Mouse (Mus musculus) thymus, postnatal 36 days (tissue): ENCODE results near the gene 5730596B20Rik.

Source experiments
- DNase-seq, 2 experiments: peaks; one replicate each; pipeline ENCODE4 v3.0.0; 2022; ENCODE audit warnings: mixed read lengths in 2 of 2

The 5730596B20Rik gene

GRCm38 (mm10) chr6:52214271-52214670, 37.0 kb downstream of the 5730596B20Rik start:
- DNase-seq: no peak

GRCm38 (mm10) chr6:52215070-52215469, 37.8 kb downstream of the 5730596B20Rik start:
- peak in 1 of 2 experiments; percentile 7 for DNase-seq

GRCm38 (mm10) chr6:52215771-52216535, 38.7 kb downstream of the 5730596B20Rik start:
- DNase-seq: peak in 1 of 2 experiments; percentile 6

GRCm38 (mm10) chr6:52216691-52217458, 39.6 kb downstream of the 5730596B20Rik start:
- peak in 1 of 2 experiments; percentile 24 for DNase-seq

- peak; percentile 62 to 80 for DNase-seq
Observed at GRCm38 (mm10) chr6:52217459-52217768, 40.1 kb downstream of the 5730596B20Rik start.

- DNase-seq: no peak
Observed at GRCm38 (mm10) chr6:52217895-52218642, 40.8 kb downstream of the 5730596B20Rik start.

GRCm38 (mm10) chr6:52218643-52219215, 41.4 kb downstream of the 5730596B20Rik start:
- DNase-seq: no peak

GRCm38 (mm10) chr6:52219234-52219942, 42.1 kb downstream of the 5730596B20Rik start:
- DNase-seq: no peak

- DNase-seq: no peak
Observed at GRCm38 (mm10) chr6:52220003-52220864, 42.9 kb downstream of the 5730596B20Rik start.

- DNase-seq: no peak
Observed at GRCm38 (mm10) chr6:52220865-52221310, 43.6 kb downstream of the 5730596B20Rik start.

GRCm38 (mm10) chr6:52221337-52221992, 44.2 kb downstream of the 5730596B20Rik start, which contains the start of gene Hoxa7:
Gene Hoxa7 (minus strand): TSS chr6:52221854.
- peak; percentile 76 to 78 for DNase-seq

GRCm38 (mm10) chr6:52221993-52222685, 44.8 kb downstream of the 5730596B20Rik start:
- peak in 1 of 2 experiments; percentile 31 for DNase-seq

GRCm38 (mm10) chr6:52222729-52223128, 45.4 kb downstream of the 5730596B20Rik start:
- DNase-seq: peak in 1 of 2 experiments; percentile 1

- DNase-seq: peak in 1 of 2 experiments; percentile 4
Observed at GRCm38 (mm10) chr6:52223939-52224760, 46.9 kb downstream of the 5730596B20Rik start.

- peak in 1 of 2 experiments; percentile 4 for DNase-seq
Observed at GRCm38 (mm10) chr6:52224895-52225611, 47.8 kb downstream of the 5730596B20Rik start.

GRCm38 (mm10) chr6:52225612-52226568, 48.6 kb downstream of the 5730596B20Rik start:
- DNase-seq: peak in 1 of 2 experiments; percentile 7
